Mouse (Mus musculus): Measurements from ENCODE around the gene Arhgef12. TPM values are rescaled to one million over a fixed set of nuclear protein-coding genes. Genes with fewer than 3 reads are reported as not detected.

Gene Arhgef12
- total RNA-seq, 2 experiments from 2014 or later = 161 to 206 TPM

GRCm38 (mm10) chr9:43084496-43085362 lies 22.3 kb downstream of the Arhgef12 start:
- no peak for ATAC-seq (replicated peaks; ENCODE audit: low FRiP score, poor library complexity, severe bottlenecking)

GRCm38 (mm10) chr9:43083441-43084055 lies 23.5 kb downstream of the Arhgef12 start:
- ATAC-seq (replicated peaks; ENCODE audit: low FRiP score, poor library complexity, severe bottlenecking) = no peak

GRCm38 (mm10) chr9:43078711-43079110 lies 28.3 kb downstream of the Arhgef12 start:
- no peak for ATAC-seq (replicated peaks; ENCODE audit: low FRiP score, poor library complexity, severe bottlenecking)

GRCm38 (mm10) chr9:43076163-43076562 lies 30.9 kb downstream of the Arhgef12 start:
- no peak for ATAC-seq (replicated peaks; ENCODE audit: low FRiP score, poor library complexity, severe bottlenecking)

- no peak for ATAC-seq (replicated peaks; ENCODE audit: low FRiP score, poor library complexity, severe bottlenecking)
Measured at GRCm38 (mm10) chr9:43074611-43075010, 32.4 kb downstream of the Arhgef12 start.

GRCm38 (mm10) chr9:43071741-43072140 lies 35.3 kb downstream of the Arhgef12 start:
- no peak for ATAC-seq (replicated peaks; ENCODE audit: low FRiP score, poor library complexity, severe bottlenecking)

- no peak for ATAC-seq (replicated peaks; ENCODE audit: low FRiP score, poor library complexity, severe bottlenecking)
Measured at GRCm38 (mm10) chr9:43071176-43071575, 35.9 kb downstream of the Arhgef12 start.

- ATAC-seq (replicated peaks; ENCODE audit: low FRiP score, poor library complexity, severe bottlenecking) = no peak
Measured at GRCm38 (mm10) chr9:43070566-43070965, 36.5 kb downstream of the Arhgef12 start.

- ATAC-seq (replicated peaks; ENCODE audit: low FRiP score, poor library complexity, severe bottlenecking) = no peak
Measured at GRCm38 (mm10) chr9:43070153-43070552, 36.9 kb downstream of the Arhgef12 start.

GRCm38 (mm10) chr9:43067896-43068295 lies 39.1 kb downstream of the Arhgef12 start:
- no peak for ATAC-seq (replicated peaks; ENCODE audit: low FRiP score, poor library complexity, severe bottlenecking)

- no peak for ATAC-seq (replicated peaks; ENCODE audit: low FRiP score, poor library complexity, severe bottlenecking)
Measured at GRCm38 (mm10) chr9:43065231-43065630, 41.8 kb downstream of the Arhgef12 start.

- no peak for ATAC-seq (replicated peaks; ENCODE audit: low FRiP score, poor library complexity, severe bottlenecking)
Measured at GRCm38 (mm10) chr9:43061545-43061944, 45.5 kb downstream of the Arhgef12 start.

- ATAC-seq (replicated peaks; ENCODE audit: low FRiP score, poor library complexity, severe bottlenecking) = no peak
Measured at GRCm38 (mm10) chr9:43050391-43050790, 56.6 kb downstream of the Arhgef12 start.

- no peak for ATAC-seq (replicated peaks; ENCODE audit: low FRiP score, poor library complexity, severe bottlenecking)
Measured at GRCm38 (mm10) chr9:43044481-43044880, 62.6 kb downstream of the Arhgef12 start.

GRCm38 (mm10) chr9:43038466-43038865 lies 68.6 kb downstream of the Arhgef12 start:
- ATAC-seq (replicated peaks; ENCODE audit: low FRiP score, poor library complexity, severe bottlenecking) = no peak

GRCm38 (mm10) chr9:43035208-43035607 lies 71.8 kb downstream of the Arhgef12 start:
- ATAC-seq (replicated peaks; ENCODE audit: low FRiP score, poor library complexity, severe bottlenecking) = no peak

GRCm38 (mm10) chr9:43034273-43034672 lies 72.8 kb downstream of the Arhgef12 start:
- ATAC-seq (replicated peaks; ENCODE audit: low FRiP score, poor library complexity, severe bottlenecking) = no peak

GRCm38 (mm10) chr9:43027757-43028156 lies 79.3 kb downstream of the Arhgef12 start:
- ATAC-seq (replicated peaks; ENCODE audit: low FRiP score, poor library complexity, severe bottlenecking) = no peak

- ATAC-seq (replicated peaks; ENCODE audit: low FRiP score, poor library complexity, severe bottlenecking) = no peak
Measured at GRCm38 (mm10) chr9:43021515-43022251, 85.4 kb downstream of the Arhgef12 start.

- ATAC-seq (replicated peaks; ENCODE audit: low FRiP score, poor library complexity, severe bottlenecking) = no peak
Measured at GRCm38 (mm10) chr9:43019656-43020055, 87.4 kb downstream of the Arhgef12 start.

Measured in erythroid progenitor cell, adult 5-6 weeks (primary cell).